In the genomic region with DNA sequence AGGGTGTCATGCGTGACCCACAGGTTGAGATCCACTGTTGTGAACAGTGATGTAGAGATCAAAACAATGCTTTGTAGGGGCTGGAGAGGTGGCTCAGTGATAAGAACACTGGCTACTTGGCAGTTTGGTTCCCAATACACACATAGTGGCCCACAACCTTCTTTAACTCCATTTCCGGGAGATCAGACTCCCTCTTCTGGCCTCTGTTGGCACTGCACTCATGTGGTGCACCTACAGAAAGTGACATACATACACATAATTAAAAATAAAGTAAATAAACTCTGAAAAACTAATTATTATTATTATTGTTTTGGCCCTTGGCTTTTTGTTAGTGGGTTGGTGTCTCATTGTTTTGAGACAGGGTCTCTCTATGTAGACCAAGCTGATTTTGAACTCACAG, we compare ENCODE assay signal across 22 mouse cellular contexts.
"Had no signal": no experiment of that assay in that cellular context is flagged by ENCODE, and none has a peak within 500 bp of the region (broad histone marks: within the 10 kb centered on the region; RNA-seq: fewer than 3 reads in every experiment).

No protein-coding gene starts in this region.

- H3K27ac ChIP-seq: limb, embryonic 10.5 days; limb, embryonic 13.5 days; liver, embryonic 12.5 days; liver, embryonic 15.5 days; lung, embryonic 15.5 days; midbrain, embryonic 10.5 days; midbrain, embryonic 13.5 days; neural tube, embryonic 13.5 days had no signal

- H3K27me3 ChIP-seq: limb, embryonic 13.5 days; liver, embryonic 12.5 days; liver, embryonic 15.5 days; lung, embryonic 15.5 days; megakaryocyte, embryonic 14.5 days; midbrain, embryonic 13.5 days; neural tube, embryonic 13.5 days had no signal

- H3K36me3 ChIP-seq: limb, embryonic 10.5 days; limb, embryonic 13.5 days; liver, embryonic 12.5 days; liver, embryonic 15.5 days; lung, embryonic 15.5 days; midbrain, embryonic 10.5 days; midbrain, embryonic 13.5 days; neural tube, embryonic 13.5 days had no signal

- ATAC-seq: liver, embryonic 12.5 days; midbrain, embryonic 13.5 days; midbrain, embryonic 16.5 days had no signal

- DNase-seq: kidney, adult 9 months; kidney, postnatal 14 days; kidney, postnatal 4 days; layer of hippocampus, adult 9-11 months; layer of hippocampus, postnatal 36 days; liver; lung, adult 18-20 months; lung, postnatal 10 days; lung, postnatal 36 days; thymus, adult 18-20 months; thymus, postnatal 36 days had no signal

- H3K9me3 ChIP-seq: limb, embryonic 10.5 days; limb, embryonic 13.5 days; liver, embryonic 15.5 days; lung, embryonic 15.5 days; midbrain, embryonic 10.5 days; midbrain, embryonic 13.5 days; neural tube, embryonic 13.5 days had no signal

- H3K4me3 ChIP-seq: limb, embryonic 10.5 days; limb, embryonic 13.5 days; liver, embryonic 12.5 days; liver, embryonic 15.5 days; lung, embryonic 15.5 days; megakaryocyte, embryonic 14.5 days; midbrain, embryonic 10.5 days; midbrain, embryonic 13.5 days; myocyte; neural tube, embryonic 13.5 days had no signal

- H3K4me1 ChIP-seq: limb, embryonic 13.5 days; liver, embryonic 12.5 days; liver, embryonic 15.5 days; lung, embryonic 15.5 days; megakaryocyte, embryonic 14.5 days; midbrain, embryonic 10.5 days; midbrain, embryonic 13.5 days; neural tube, embryonic 13.5 days had no signal
